ENCODE assay signal across 8 mouse cellular contexts in the genomic region with DNA sequence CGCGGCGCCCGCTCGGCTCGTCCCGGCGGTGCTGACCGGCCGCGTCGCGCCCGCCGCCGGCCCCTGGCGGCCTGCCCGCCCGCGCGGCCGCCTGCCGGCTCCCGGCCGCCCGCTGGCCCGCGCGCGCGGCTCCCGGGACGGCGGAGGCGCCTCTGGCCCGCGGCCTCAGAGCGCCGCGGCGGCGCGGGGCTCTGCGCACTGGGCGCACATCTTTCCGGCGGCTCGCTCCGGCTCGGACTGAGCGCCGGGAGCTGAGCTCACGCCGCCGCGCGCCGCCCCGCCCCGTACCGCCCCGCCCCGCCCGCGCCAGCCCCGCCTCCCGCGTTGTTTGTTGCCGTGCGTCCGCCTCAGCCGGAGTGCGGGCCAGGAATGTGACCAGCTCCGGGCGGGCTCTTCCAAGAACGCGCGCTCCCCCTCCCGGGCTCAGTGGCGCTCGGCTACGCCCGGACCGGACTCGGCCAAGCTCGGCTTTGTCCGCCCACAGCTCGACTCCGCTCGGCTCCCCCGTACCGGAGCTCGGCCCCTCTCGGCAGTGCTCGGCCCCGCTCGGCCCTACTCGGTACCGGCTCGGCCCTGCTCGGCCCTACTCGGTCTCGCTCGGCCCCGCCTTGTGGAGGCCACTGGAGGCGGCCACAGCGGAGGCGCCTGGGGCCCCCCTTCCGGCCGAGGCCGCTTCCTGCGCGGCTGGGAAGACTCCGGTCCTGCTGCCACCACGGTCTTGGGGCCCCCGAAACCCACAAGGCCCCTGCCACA. TPM values are rescaled to one million over a fixed set of nuclear protein-coding genes. Genes with fewer than 3 reads are reported as not detected.
DNase-seq lines count a peak whose midpoint lies in the region; ATAC-seq and TF ChIP-seq lines count a peak whose summit lies in the region.

No protein-coding gene starts in this region.

- in situ Hi-C loops in CH12.LX (cut with MboI; ENCODE audit: low pct_ligation_motif_present, low pct_unique_long_range_greater_than_20kb, low sequenced_read_pairs), result no loop called here

- ATAC-seq in forebrain, embryonic 12.5 days (ENCODE audit: low FRiP score), result peak; percentile 99
- ATAC-seq in liver, postnatal 0 days, result peak; percentile 97
- ATAC-seq in neural tube, embryonic 14.5 days (ENCODE audit: low read depth), result peak; percentile 99

- H3K27me3 ChIP-seq in CH12.LX (replicated peaks), result peaks cover 42% of the 10 kb centered on the region
- no peaks in the 10 kb centered on the region for H3K27me3 ChIP-seq in forebrain, embryonic 12.5 days
- H3K27me3 ChIP-seq in liver, postnatal 0 days (ENCODE audit: insufficient read depth, low read length), result no peaks in the 10 kb centered on the region
- no peaks in the 10 kb centered on the region for H3K27me3 ChIP-seq in neural tube, embryonic 14.5 days (ENCODE audit: control insufficient read depth, insufficient read depth, low read length)

- peak in 1 of 2 experiments; percentile 57; a peak in 2 of 4 replicates for TF ChIP-seq CTCF in CH12.LX (conservative IDR thresholded peaks at IDR 0.05 in 1 of 2, IDR thresholded peaks at IDR 0.05 in 1 of 2; ENCODE audit: low read depth in 2 of 2, low read length in 2 of 2)
- TF ChIP-seq CTCF in liver, postnatal 0 days (IDR thresholded peaks at IDR 0.05; ENCODE audit: low read depth), result peak; percentile 33

- TF ChIP-seq EP300 in CH12.LX (IDR thresholded peaks at IDR 0.05; ENCODE audit: low read length), result peak; percentile 57; the same call in 1 of the 2 replicates
- no peak for TF ChIP-seq EP300 in liver, postnatal 0 days (IDR thresholded peaks at IDR 0.05; ENCODE audit: low read depth)

- peak overlapping the region in 2 of 3 experiments; percentile 36 to 92 for H3K4me3 ChIP-seq in CH12.LX (replicated peaks in 1 of 3; ENCODE audit: low read depth in 2 of 3, low read length in 2 of 3, poor library complexity in 1 of 3)
- H3K4me3 ChIP-seq in forebrain, embryonic 12.5 days (replicated peaks), result peak overlapping the region; percentile 97
- H3K4me3 ChIP-seq in liver, postnatal 0 days (ENCODE audit: low read depth, low read length), result peak overlapping the region; percentile 39
- H3K4me3 ChIP-seq in neural tube, embryonic 14.5 days (ENCODE audit: low read depth, low read length), result peak overlapping the region; percentile 83

- DNase-seq in CH12.LX (ENCODE audit: extremely low read depth), result peak; percentile 90
- peak; percentile 89 for DNase-seq in c-Kit-positive CD71-positive TER-119-negative erythroid progenitor cells, embryonic 14.5 days (ENCODE audit: low read depth)
- peak; percentile 100 for DNase-seq in heart, postnatal 10 days
- DNase-seq in large intestine, adult 2 months (ENCODE audit: low read depth, low spot score), result peak; percentile 78
- DNase-seq in liver, postnatal 0 days, result peak; percentile 98
- DNase-seq in testis, postnatal 10 days (ENCODE audit: low spot score), result peak; percentile 100

- intact Hi-C loops in heart, postnatal 10 days (cut with DNase I), result no loop called here

- peak overlapping the region; percentile 35; the same call in 1 of the 2 replicates for H3K9ac ChIP-seq in CH12.LX (ENCODE audit: insufficient read depth, low read depth)
- H3K9ac ChIP-seq in forebrain, embryonic 12.5 days, result peak overlapping the region; percentile 76
- peak overlapping the region; percentile 78 for H3K9ac ChIP-seq in liver, postnatal 0 days (replicated peaks)
- peak overlapping the region; percentile 96 for H3K9ac ChIP-seq in neural tube, embryonic 14.5 days (replicated peaks; ENCODE audit: low read depth, low read length)

- H3K4me2 ChIP-seq in CH12.LX (ENCODE audit: insufficient read depth, low read depth, poor library complexity, severe bottlenecking), result peak overlapping the region; percentile 81; the same call in 1 of the 2 replicates
- H3K4me2 ChIP-seq in forebrain, embryonic 12.5 days, result peak overlapping the region; percentile 72
- H3K4me2 ChIP-seq in liver, postnatal 0 days (ENCODE audit: low read depth, low read length), result peak overlapping the region; percentile 74
- peak overlapping the region; percentile 49 for H3K4me2 ChIP-seq in neural tube, embryonic 14.5 days (ENCODE audit: low read depth, low read length)

- peaks cover 0 to 7% of the 10 kb centered on the region in 2 experiments for H3K36me3 ChIP-seq in CH12.LX (replicated peaks in 1 of 2; ENCODE audit: control insufficient read depth in 1 of 2, insufficient read depth in 1 of 2, low read length in 1 of 2)
- H3K36me3 ChIP-seq in forebrain, embryonic 12.5 days (replicated peaks), result no peaks in the 10 kb centered on the region
- no peaks in the 10 kb centered on the region for H3K36me3 ChIP-seq in liver, postnatal 0 days (replicated peaks; ENCODE audit: insufficient read depth, low read length)
- no peaks in the 10 kb centered on the region for H3K36me3 ChIP-seq in neural tube, embryonic 14.5 days (ENCODE audit: control insufficient read depth, insufficient read depth, low read length)

- peak overlapping the region; percentile 54 for H3K27ac ChIP-seq in CH12.LX (ENCODE audit: insufficient read depth, low read depth)
- H3K27ac ChIP-seq in forebrain, embryonic 12.5 days, result peak overlapping the region; percentile 92
- peak overlapping the region; percentile 91 for H3K27ac ChIP-seq in liver, postnatal 0 days (ENCODE audit: low read depth)
- peak overlapping the region; percentile 98 for H3K27ac ChIP-seq in neural tube, embryonic 14.5 days (ENCODE audit: low read depth, low read length)

- H3K9me3 ChIP-seq in CH12.LX (replicated peaks; ENCODE audit: low read length), result no peaks in the 10 kb centered on the region
- no peaks in the 10 kb centered on the region for H3K9me3 ChIP-seq in forebrain, embryonic 12.5 days
- no peaks in the 10 kb centered on the region for H3K9me3 ChIP-seq in liver, postnatal 0 days (ENCODE audit: low read length)
- no peaks in the 10 kb centered on the region for H3K9me3 ChIP-seq in neural tube, embryonic 14.5 days (ENCODE audit: control insufficient read depth, low read length)

- dilution Hi-C loops in CH12.LX (cut with MboI; ENCODE audit: extremely low pct_ligation_motif_present, extremely low pct_unique_long_range_greater_than_20kb, low sequenced_read_pairs), result no loop called here

- TF ChIP-seq RAD21 in CH12.LX (IDR thresholded peaks at IDR 0.05; ENCODE audit: low read depth, low read length), result peak; percentile 57

- H3K79me2 ChIP-seq in CH12.LX (replicated peaks; ENCODE audit: control insufficient read depth, extremely low read depth, insufficient read depth, poor library complexity, severe bottlenecking), result peaks cover 43% of the 10 kb centered on the region

- H3K4me1 ChIP-seq in CH12.LX (ENCODE audit: control insufficient read depth in 1 of 2, insufficient read depth in 2 of 2), result peaks cover 13 to 29% of the 10 kb centered on the region in 2 experiments
- H3K4me1 ChIP-seq in forebrain, embryonic 12.5 days, result peaks cover 40% of the 10 kb centered on the region
- peaks cover 31% of the 10 kb centered on the region for H3K4me1 ChIP-seq in liver, postnatal 0 days (ENCODE audit: insufficient read depth)
- peaks cover 28% of the 10 kb centered on the region for H3K4me1 ChIP-seq in neural tube, embryonic 14.5 days (ENCODE audit: control insufficient read depth, insufficient read depth, low read length)

- WGBS in forebrain, embryonic 12.5 days, result under 1% methylated on average over 74 of the region's 116 CpGs
- 7% methylated on average over 113 of the region's 116 CpGs for WGBS in large intestine, adult 2 months
- WGBS in liver, postnatal 0 days (ENCODE audit: insufficient replicate concordance), result under 1% methylated on average over 69 of the region's 116 CpGs
- WGBS in neural tube, embryonic 14.5 days, result under 1% methylated on average over 64 of the region's 116 CpGs

- TF ChIP-seq POLR2A in CH12.LX (IDR thresholded peaks at IDR 0.05; ENCODE audit: low read depth, low read length), result peak; percentile 80

TF ChIP-seq in CH12.LX, 34 proteins besides CTCF, POLR2A, EP300 and RAD21 (continues in another document):
- TF ChIP-seq USF2 (conservative IDR thresholded peaks at IDR 0.05; ENCODE audit: low read depth, low read length), result no peak
- TF ChIP-seq MAFK (IDR thresholded peaks at IDR 0.05; ENCODE audit: insufficient replicate concordance, low read length), result no peak; the same call in 1 of the 2 replicates
- TF ChIP-seq SMC3 (IDR thresholded peaks at IDR 0.05; ENCODE audit: low read depth, low read length), result peak; percentile 56
- peak; percentile 46 for TF ChIP-seq HCFC1 (IDR thresholded peaks at IDR 0.05; ENCODE audit: low read depth, low read length)
- peak; percentile 65 for TF ChIP-seq BHLHE40 (IDR thresholded peaks at IDR 0.05; ENCODE audit: low read depth, low read length)
- TF ChIP-seq MYC (IDR thresholded peaks at IDR 0.05; ENCODE audit: low read depth, low read length), result no peak
- no peak for TF ChIP-seq RCOR1 (conservative IDR thresholded peaks at IDR 0.05; ENCODE audit: low read depth, low read length)
- peak; percentile 27; the same call in 1 of the 2 replicates for TF ChIP-seq UBTF (IDR thresholded peaks at IDR 0.05; ENCODE audit: low read depth, low read length)
- peak; percentile 81 for TF ChIP-seq KAT2A (IDR thresholded peaks at IDR 0.05; ENCODE audit: insufficient replicate concordance, low read length)
- peak; percentile 48; the same call in 1 of the 2 replicates for TF ChIP-seq ZMIZ1 (IDR thresholded peaks at IDR 0.05; ENCODE audit: low read depth, low read length)
- peak; percentile 85 for TF ChIP-seq TCF12 (IDR thresholded peaks at IDR 0.05; ENCODE audit: low read depth, low read length)
- TF ChIP-seq NRF1 (IDR thresholded peaks at IDR 0.05; ENCODE audit: low read depth, low read length), result peak; percentile 26; the same call in 1 of the 2 replicates

RNA-seq across cellular contexts. Expression of gene Ski, which starts 0.6 kb away (rescaled TPM):
- total RNA-seq in CH12.LX (2012; rRNA removed) (9.9 and 10.1 TPM in 2 replicates), CH12.LX (2014; rRNA removed) (3.3 and 4.1 TPM in 2 replicates)
- polyA plus RNA-seq in CH12.LX (2012; ENCODE audit: insufficient read length, low read depth), result 14.1 and 17.9 TPM in 2 replicates
- polyA plus RNA-seq in forebrain, embryonic 12.5 days (2016; fragmentation: Nextera tagmentation; extraction: Ambion mirVana), result 12.3 and 14.2 TPM in 2 replicates
- 10 to 100 TPM; 89.2 to 89.6 TPM for total RNA-seq in heart, postnatal 10 days (2021)
- 20.3 and 30.8 TPM in 2 replicates for polyA plus RNA-seq in large intestine, adult 2 months (2012; rRNA removed)
- 3.5 and 3.7 TPM in 2 replicates for polyA plus RNA-seq in liver, postnatal 0 days (2015; fragmentation: Nextera tagmentation; extraction: Ambion mirVana)
- 16.8 and 17.7 TPM in 2 replicates for polyA plus RNA-seq in neural tube, embryonic 14.5 days (2014; fragmentation: Nextera tagmentation; extraction: Ambion mirVana)

RNA-seq across cellular contexts. Expression of gene Faap20, which starts 26.6 kb away (rescaled TPM):
- total RNA-seq in CH12.LX (2012; rRNA removed) (42.1 and 45.0 TPM in 2 replicates), CH12.LX (2014; rRNA removed) (24.1 and 31.0 TPM in 2 replicates)
- polyA plus RNA-seq in CH12.LX (2012; ENCODE audit: insufficient read length, low read depth), result 35.7 and 36.4 TPM in 2 replicates
- 96.4 and 96.9 TPM in 2 replicates for polyA plus RNA-seq in forebrain, embryonic 12.5 days (2016; fragmentation: Nextera tagmentation; extraction: Ambion mirVana)
- total RNA-seq in heart, postnatal 10 days (2021), result 10 to 100 TPM; 25.7 to 28.2 TPM
- polyA plus RNA-seq in large intestine, adult 2 months (2012; rRNA removed), result 56.1 and 59.4 TPM in 2 replicates
- polyA plus RNA-seq in liver, postnatal 0 days (2015; fragmentation: Nextera tagmentation; extraction: Ambion mirVana), result 23.1 and 24.7 TPM in 2 replicates
- polyA plus RNA-seq in neural tube, embryonic 14.5 days (2014; fragmentation: Nextera tagmentation; extraction: Ambion mirVana), result 70.8 and 71.5 TPM in 2 replicates

Comparison
In these comparisons a context has a peak if more than half of its experiments do, and no peak if none do; other contexts are left out.
1. Peak in every context shown above with its lines: DNase-seq, ATAC-seq, H3K4me3 ChIP-seq and H3K27ac ChIP-seq.
2. H3K4me3 ChIP-seq: peak in every context shown above with its lines; median percentile 97 in forebrain, embryonic 12.5 days; 83 in neural tube, embryonic 14.5 days; 64 in CH12.LX; 39 in liver, postnatal 0 days.
3. H3K9ac ChIP-seq: peak in every context shown above with its lines; median percentile 96 in neural tube, embryonic 14.5 days; 78 in liver, postnatal 0 days; 76 in forebrain, embryonic 12.5 days; 35 in CH12.LX.